Mouse (Mus musculus) CH12F3 (cell line): ENCODE measurements around the gene Oas1f.
"Not testable (repeated sequence)": the region's sequence is repeated elsewhere in the genome, so short reads cannot be mapped to it uniquely, and the experiment has no call there.

Experiments used
- in situ Hi-C: fragments of 300-500 bp; cut with MboI; formaldehyde crosslinking; loops from 2 replicates; pipeline ENCODE4 v1.14.3; 2020; ENCODE audit warnings: low sequenced_read_pairs

Oas1f gene

GRCm38 (mm10) chr5:120870782-120871181, 23.6 kb downstream of the Oas1f start:
- in situ Hi-C loops: no loop called here

- in situ Hi-C loops: no loop called here
Observed at GRCm38 (mm10) chr5:120871469-120871868, 24.3 kb downstream of the Oas1f start.

- in situ Hi-C loops: not testable (repeated sequence)
Observed at GRCm38 (mm10) chr5:120876839-120877238, 29.7 kb downstream of the Oas1f start.

GRCm38 (mm10) chr5:120877407-120877806, 30.2 kb downstream of the Oas1f start:
- in situ Hi-C loops: not testable (repeated sequence)

GRCm38 (mm10) chr5:120878803-120879202, 31.6 kb downstream of the Oas1f start:
- in situ Hi-C loops: not testable (repeated sequence)

- in situ Hi-C loops: not testable (repeated sequence)
Observed at GRCm38 (mm10) chr5:120881681-120882080, 34.5 kb downstream of the Oas1f start.

- in situ Hi-C loops: not testable (repeated sequence)
Observed at GRCm38 (mm10) chr5:120887413-120887812, 40.2 kb downstream of the Oas1f start, which contains the start of gene Oas1g. Gene Oas1g (minus strand): TSS chr5:120887613.

GRCm38 (mm10) chr5:120887831-120888230, 40.7 kb downstream of the Oas1f start:
- in situ Hi-C loops: no loop called here

- in situ Hi-C loops: not testable (repeated sequence)
Observed at GRCm38 (mm10) chr5:120888294-120888815, 41.2 kb downstream of the Oas1f start.

GRCm38 (mm10) chr5:120890026-120890425, 42.9 kb downstream of the Oas1f start:
- in situ Hi-C loops: no loop called here

- in situ Hi-C loops: no loop called here
Observed at GRCm38 (mm10) chr5:120890991-120891390, 43.8 kb downstream of the Oas1f start.

GRCm38 (mm10) chr5:120891566-120892242, 44.5 kb downstream of the Oas1f start:
- in situ Hi-C loops: not testable (repeated sequence)

- in situ Hi-C loops: no loop called here
Observed at GRCm38 (mm10) chr5:120892243-120892660, 45.1 kb downstream of the Oas1f start.

- in situ Hi-C loops: not testable (repeated sequence)
Observed at GRCm38 (mm10) chr5:120893866-120894265, 46.7 kb downstream of the Oas1f start.

GRCm38 (mm10) chr5:120894692-120895091, 47.5 kb downstream of the Oas1f start:
- in situ Hi-C loops: not testable (repeated sequence)

GRCm38 (mm10) chr5:120895231-120895900, 48.2 kb downstream of the Oas1f start:
- in situ Hi-C loops: no loop called here

GRCm38 (mm10) chr5:120898307-120898706, 51.1 kb downstream of the Oas1f start:
- in situ Hi-C loops: no loop called here

- in situ Hi-C loops: no loop called here
Observed at GRCm38 (mm10) chr5:120898726-120899125, 51.6 kb downstream of the Oas1f start.

GRCm38 (mm10) chr5:120900666-120901065, 53.5 kb downstream of the Oas1f start:
- in situ Hi-C loops: no loop called here

GRCm38 (mm10) chr5:120902056-120902455, 54.9 kb downstream of the Oas1f start:
- in situ Hi-C loops: no loop called here

GRCm38 (mm10) chr5:120906791-120907733, 59.9 kb downstream of the Oas1f start, which contains the start of gene Oas1a:
Gene Oas1a (minus strand): TSS chr5:120907521.
- in situ Hi-C loops: not testable (repeated sequence)
